Mouse (Mus musculus): ENCODE data around the gene Stag2. TPM values are rescaled to one million over a fixed set of nuclear protein-coding genes. Genes with fewer than 3 reads are reported as not detected.

Stag2 gene
- polyA plus RNA-seq, 1 experiment from 2014 or later, result 14.6 TPM

- TF ChIP-seq EP300 (optimal IDR thresholded peaks at IDR 0.05) (no peak), CTCF (IDR thresholded peaks at IDR 0.05; ENCODE audit: low read depth) (no peak)
- H3K36me3 ChIP-seq (ENCODE audit: control insufficient read depth, insufficient read depth, low read length), result no peaks in the 10 kb centered on the region
- H3K4me3 ChIP-seq (ENCODE audit: low read depth, low read length), result peak overlapping the region; percentile 69
- H3K4me1 ChIP-seq (replicated peaks; ENCODE audit: control insufficient read depth, insufficient read depth), result no peaks in the 10 kb centered on the region
- DNase-seq (ENCODE audit: low spot score), result no peak
- WGBS, result 10% methylated on average over 24 of the region's 25 CpGs
- peak overlapping the region; percentile 39 for H3K4me2 ChIP-seq (replicated peaks; ENCODE audit: low read depth)
- peak overlapping the region; percentile 69 for H3K9ac ChIP-seq (ENCODE audit: low read length)
- H3K27ac ChIP-seq (replicated peaks), result peak overlapping the region; percentile 93
- no peak for ATAC-seq (ENCODE audit: low FRiP score, low TSS enrichment)
- H3K9me3 ChIP-seq (ENCODE audit: control insufficient read depth, low read length), result no peaks in the 10 kb centered on the region
- H3K27me3 ChIP-seq (ENCODE audit: control insufficient read depth, insufficient read depth, low read length), result no peaks in the 10 kb centered on the region
Measured at GRCm38 (mm10) chrX:42151024-42151754, 2.1 kb downstream of the Stag2 start.

GRCm38 (mm10) chrX:42151903-42152369 lies 2.8 kb downstream of the Stag2 start:
- Histone ChIP-seq H3K9me3 (ENCODE audit: control insufficient read depth, low read length) (no peaks in the 10 kb centered on the region), H3K36me3 (ENCODE audit: control insufficient read depth, insufficient read depth, low read length) (no peaks in the 10 kb centered on the region), H3K27me3 (ENCODE audit: control insufficient read depth, insufficient read depth, low read length) (no peaks in the 10 kb centered on the region), H3K9ac (ENCODE audit: low read length) (peak overlapping the region; percentile 69), H3K4me1 (replicated peaks; ENCODE audit: control insufficient read depth, insufficient read depth) (no peaks in the 10 kb centered on the region), H3K27ac (replicated peaks) (peak overlapping the region; percentile 93), H3K4me2 (replicated peaks; ENCODE audit: low read depth) (peak overlapping the region; percentile 39), H3K4me3 (ENCODE audit: low read depth, low read length) (peak overlapping the region; percentile 69)
- ATAC-seq (ENCODE audit: low FRiP score, low TSS enrichment), result peak; percentile 82
- TF ChIP-seq EP300 (optimal IDR thresholded peaks at IDR 0.05), result no peak
- no peak for TF ChIP-seq CTCF (IDR thresholded peaks at IDR 0.05; ENCODE audit: low read depth)
- WGBS, result 13% methylated on average over 16 of the region's 17 CpGs
- peak; percentile 85 for DNase-seq (ENCODE audit: low spot score)

GRCm38 (mm10) chrX:42153056-42153455 lies 3.9 kb downstream of the Stag2 start:
- H3K9me3 ChIP-seq (ENCODE audit: control insufficient read depth, low read length), result no peaks in the 10 kb centered on the region
- TF ChIP-seq EP300 (optimal IDR thresholded peaks at IDR 0.05), result no peak
- TF ChIP-seq CTCF (IDR thresholded peaks at IDR 0.05; ENCODE audit: low read depth), result no peak
- no peaks in the 10 kb centered on the region for H3K4me1 ChIP-seq (replicated peaks; ENCODE audit: control insufficient read depth, insufficient read depth)
- DNase-seq (ENCODE audit: low spot score) (no peak), ATAC-seq (ENCODE audit: low FRiP score, low TSS enrichment) (no peak)
- no peak overlapping the region for H3K27ac ChIP-seq (replicated peaks)
- no peaks in the 10 kb centered on the region for H3K27me3 ChIP-seq (ENCODE audit: control insufficient read depth, insufficient read depth, low read length)
- H3K9ac ChIP-seq (ENCODE audit: low read length), result peak overlapping the region; percentile 35; the same call in 1 of the 2 replicates
- peak overlapping the region; percentile 69 for H3K4me3 ChIP-seq (ENCODE audit: low read depth, low read length)
- 13% methylated on average over 4 of the region's 4 CpGs for WGBS
- H3K4me2 ChIP-seq (replicated peaks; ENCODE audit: low read depth), result peak overlapping the region; percentile 39
- H3K36me3 ChIP-seq (ENCODE audit: control insufficient read depth, insufficient read depth, low read length), result no peaks in the 10 kb centered on the region

- H3K36me3 ChIP-seq (ENCODE audit: control insufficient read depth, insufficient read depth, low read length), result no peaks in the 10 kb centered on the region
- H3K9me3 ChIP-seq (ENCODE audit: control insufficient read depth, low read length), result no peaks in the 10 kb centered on the region
- H3K27me3 ChIP-seq (ENCODE audit: control insufficient read depth, insufficient read depth, low read length), result no peaks in the 10 kb centered on the region
- ATAC-seq (ENCODE audit: low FRiP score, low TSS enrichment), result no peak
- no peak overlapping the region for H3K9ac ChIP-seq (ENCODE audit: low read length)
- no peaks in the 10 kb centered on the region for H3K4me1 ChIP-seq (replicated peaks; ENCODE audit: control insufficient read depth, insufficient read depth)
- TF ChIP-seq CTCF (IDR thresholded peaks at IDR 0.05; ENCODE audit: low read depth) (no peak), EP300 (optimal IDR thresholded peaks at IDR 0.05) (no peak)
- no peak for DNase-seq (ENCODE audit: low spot score)
- 79% methylated on average over 1 of the region's 1 CpGs for WGBS
- no peak overlapping the region for H3K4me3 ChIP-seq (ENCODE audit: low read depth, low read length)
- H3K4me2 ChIP-seq (replicated peaks; ENCODE audit: low read depth), result no peak overlapping the region
- no peak overlapping the region for H3K27ac ChIP-seq (replicated peaks)
Measured at GRCm38 (mm10) chrX:42165455-42165854, 16.3 kb downstream of the Stag2 start.

- no peak overlapping the region for H3K9ac ChIP-seq (ENCODE audit: low read length)
- DNase-seq (ENCODE audit: low spot score) (no peak), ATAC-seq (ENCODE audit: low FRiP score, low TSS enrichment) (no peak)
- TF ChIP-seq EP300 (optimal IDR thresholded peaks at IDR 0.05) (no peak), CTCF (IDR thresholded peaks at IDR 0.05; ENCODE audit: low read depth) (no peak)
- 64% methylated on average over 5 of the region's 5 CpGs for WGBS
- no peak overlapping the region for H3K4me3 ChIP-seq (ENCODE audit: low read depth, low read length)
- no peak overlapping the region for H3K27ac ChIP-seq (replicated peaks)
- no peaks in the 10 kb centered on the region for H3K27me3 ChIP-seq (ENCODE audit: control insufficient read depth, insufficient read depth, low read length)
- H3K4me1 ChIP-seq (replicated peaks; ENCODE audit: control insufficient read depth, insufficient read depth), result no peaks in the 10 kb centered on the region
- no peaks in the 10 kb centered on the region for H3K9me3 ChIP-seq (ENCODE audit: control insufficient read depth, low read length)
- no peak overlapping the region for H3K4me2 ChIP-seq (replicated peaks; ENCODE audit: low read depth)
- H3K36me3 ChIP-seq (ENCODE audit: control insufficient read depth, insufficient read depth, low read length), result no peaks in the 10 kb centered on the region
Measured at GRCm38 (mm10) chrX:42170811-42171210, 21.7 kb downstream of the Stag2 start.

DNA sequence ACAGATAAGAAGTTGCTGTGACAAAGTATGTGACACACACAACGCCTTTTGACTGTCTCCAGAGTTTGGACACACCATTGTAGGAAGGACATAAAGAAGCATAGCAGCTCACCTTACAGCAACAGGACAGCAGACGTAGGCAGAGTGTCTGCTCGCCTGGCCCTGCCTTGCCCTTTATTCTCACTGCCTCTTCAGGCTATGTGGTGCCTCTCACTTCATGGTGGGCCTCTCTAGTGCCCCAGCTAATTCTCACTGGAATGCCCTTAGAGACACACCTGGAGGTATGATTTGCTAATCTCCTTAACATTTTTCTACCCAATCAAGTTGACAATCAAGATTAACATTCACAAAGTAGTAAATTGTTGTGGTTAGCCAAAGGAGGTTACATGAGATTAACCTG lies 38.5 kb downstream of the Stag2 start:
- DNase-seq (ENCODE audit: low spot score), result no peak
- Histone ChIP-seq H3K4me1 (replicated peaks; ENCODE audit: control insufficient read depth, insufficient read depth) (no peaks in the 10 kb centered on the region), H3K27ac (replicated peaks) (no peak overlapping the region), H3K27me3 (ENCODE audit: control insufficient read depth, insufficient read depth, low read length) (no peaks in the 10 kb centered on the region), H3K9ac (ENCODE audit: low read length) (no peak overlapping the region), H3K36me3 (ENCODE audit: control insufficient read depth, insufficient read depth, low read length) (no peaks in the 10 kb centered on the region), H3K4me3 (ENCODE audit: low read depth, low read length) (no peak overlapping the region), H3K9me3 (ENCODE audit: control insufficient read depth, low read length) (no peaks in the 10 kb centered on the region), H3K4me2 (replicated peaks; ENCODE audit: low read depth) (no peak overlapping the region)
- TF ChIP-seq CTCF (IDR thresholded peaks at IDR 0.05; ENCODE audit: low read depth), result no peak
- TF ChIP-seq EP300 (optimal IDR thresholded peaks at IDR 0.05), result no peak
- ATAC-seq (ENCODE audit: low FRiP score, low TSS enrichment), result no peak
- WGBS, result 60% methylated on average over 3 of the region's 3 CpGs

Measured in stomach, postnatal 0 days (tissue).